Mouse (Mus musculus) embryonic facial prominence, embryonic 12.5 days (tissue): ENCODE data around the gene Hs6st3. TPM values are rescaled to one million over a fixed set of nuclear protein-coding genes. Genes with fewer than 3 reads are reported as not detected.

Source experiments
- ATAC-seq: fragments of 200-750 bp; cut with Nextera tagmentation; 2 replicates; pipeline ENCODE4 v1.8.0; 2017; ENCODE audit not compliant: insufficient number of reproducible peaks, insufficient read depth, low FRiP score, low TSS enrichment
- H3K27ac ChIP-seq: fragments of 300-500 bp; sonication (generic); 2 replicates; pipeline ENCODE4 v1.5.1; 2016; ENCODE audit warnings: mild to moderate bottlenecking
- H3K27me3 ChIP-seq: fragments of 300-500 bp; sonication (generic); 2 replicates; pipeline ENCODE4 v1.6.1; 2016; ENCODE audit warnings: mild to moderate bottlenecking, moderate library complexity
- H3K36me3 ChIP-seq: fragments of 300-500 bp; sonication (generic); 2 replicates; pipeline ENCODE4 v1.6.1; 2016; ENCODE audit warnings: mild to moderate bottlenecking
- H3K4me1 ChIP-seq: fragments of 300-500 bp; sonication (generic); 2 replicates; pipeline ENCODE4 v1.6.1; 2016
- H3K4me2 ChIP-seq: fragments of 300-500 bp; sonication (generic); replicated peaks from 2 replicates; pipeline ENCODE4 v1.6.1; 2016; ENCODE audit warnings: mild to moderate bottlenecking, moderate library complexity
- H3K4me3 ChIP-seq: fragments of 300-500 bp; sonication (generic); 2 replicates; pipeline ENCODE4 v1.5.1; 2016; ENCODE audit warnings: mild to moderate bottlenecking
- H3K9ac ChIP-seq: fragments of 300-500 bp; sonication (generic); 2 replicates; pipeline ENCODE4 v1.6.1; 2016; ENCODE audit warnings: mild to moderate bottlenecking, moderate library complexity
- H3K9me3 ChIP-seq: fragments of 300-500 bp; sonication (generic); 2 replicates; pipeline ENCODE4 v1.6.1; 2016; ENCODE audit warnings: mild to moderate bottlenecking, moderate library complexity
- WGBS: fragments of 180-500 bp; shearing (Covaris S2); methylation state at CpG from one replicate; pipeline ENCODE4 v1.1.7; 2016; 5-methylcytosine and 5-hydroxymethylcytosine counted together
- polyA plus RNA-seq: library from polyadenylated mRNA; unstranded; fragments of >200 nt; fragmentation: Nextera tagmentation; extraction: Ambion mirVana; gene quantifications from 2 replicates; pipeline ENCODE4 v1.2.1, GENCODE M21; 2016

The Hs6st3 gene
- polyA plus RNA-seq, 1 experiment from 2014 or later: 0.40 TPM

DNA sequence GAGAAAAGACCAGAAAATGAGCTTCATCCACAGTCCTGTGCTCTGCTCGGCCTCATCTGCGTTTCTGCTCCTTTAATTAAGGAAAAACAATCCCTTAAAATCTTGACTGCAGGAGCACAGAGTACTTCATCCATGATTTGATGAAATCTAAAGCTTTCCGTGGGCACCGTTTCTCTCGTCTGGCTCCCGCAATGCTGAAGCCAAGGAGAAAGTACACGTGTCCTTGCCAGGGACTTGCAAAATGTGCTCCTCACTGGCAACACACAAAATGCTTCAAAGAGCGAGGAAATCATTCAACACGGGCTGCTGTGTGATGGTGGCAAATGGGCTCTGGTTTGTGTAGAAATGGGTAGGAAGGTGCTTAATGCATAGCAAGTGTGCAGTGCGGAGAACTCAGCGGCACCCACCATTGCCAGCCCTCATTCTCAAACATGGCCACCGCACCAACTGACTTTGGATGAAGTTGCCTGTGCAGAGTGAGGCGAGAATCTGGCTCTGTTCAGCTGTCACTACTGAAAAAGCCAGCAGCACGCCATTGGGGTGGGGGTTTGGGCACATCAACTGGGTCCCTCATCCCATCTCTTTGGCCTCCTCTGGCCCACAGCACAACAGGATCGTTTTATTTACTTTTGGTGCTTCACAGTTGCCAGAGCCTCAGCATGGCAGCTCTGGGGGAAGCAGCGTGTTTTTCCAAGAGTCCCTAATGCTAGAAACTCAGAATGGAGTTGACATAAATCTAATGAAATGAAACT lies 532.9 kb downstream of the Hs6st3 start:
- no peak for ATAC-seq
- WGBS: 87% methylated on average over 16 of the region's 16 CpGs
- Histone ChIP-seq H3K36me3 (no peaks in the 10 kb centered on the region), H3K4me2 (no peak overlapping the region), H3K27me3 (no peaks in the 10 kb centered on the region), H3K27ac (no peak overlapping the region), H3K9ac (no peak overlapping the region), H3K4me1 (no peaks in the 10 kb centered on the region), H3K9me3 (0 out of 2 replicates have a peak, but pooled peaks cover 3% of the 10 kb centered on the region), H3K4me3 (no peak overlapping the region)

DNA sequence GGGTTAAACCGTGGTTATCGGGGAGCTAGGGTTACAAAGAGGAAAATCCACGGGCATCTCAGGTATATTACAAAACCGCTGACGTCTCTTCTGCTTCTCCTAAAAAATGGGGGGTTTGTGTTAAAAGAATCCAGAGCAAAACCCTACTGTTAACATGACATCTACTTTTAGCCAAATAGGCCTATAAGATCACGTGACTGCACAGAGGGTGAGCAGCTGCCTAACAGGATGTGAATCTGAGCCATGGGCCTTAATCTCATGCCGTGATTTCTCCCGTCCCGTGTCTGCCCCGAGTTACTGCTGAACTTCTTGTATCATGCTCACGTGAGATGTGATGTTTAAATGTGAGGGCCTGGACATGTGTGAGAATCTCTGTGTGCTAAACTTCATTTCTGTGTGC lies 540.4 kb downstream of the Hs6st3 start:
- Histone ChIP-seq H3K4me2 (no peak overlapping the region), H3K9ac (no peak overlapping the region), H3K27ac (no peak overlapping the region), H3K36me3 (no peaks in the 10 kb centered on the region), H3K27me3 (no peaks in the 10 kb centered on the region), H3K4me1 (no peaks in the 10 kb centered on the region), H3K4me3 (no peak overlapping the region), H3K9me3 (no peaks in the 10 kb centered on the region)
- 69% methylated on average over 11 of the region's 11 CpGs for WGBS
- ATAC-seq: no peak

DNA sequence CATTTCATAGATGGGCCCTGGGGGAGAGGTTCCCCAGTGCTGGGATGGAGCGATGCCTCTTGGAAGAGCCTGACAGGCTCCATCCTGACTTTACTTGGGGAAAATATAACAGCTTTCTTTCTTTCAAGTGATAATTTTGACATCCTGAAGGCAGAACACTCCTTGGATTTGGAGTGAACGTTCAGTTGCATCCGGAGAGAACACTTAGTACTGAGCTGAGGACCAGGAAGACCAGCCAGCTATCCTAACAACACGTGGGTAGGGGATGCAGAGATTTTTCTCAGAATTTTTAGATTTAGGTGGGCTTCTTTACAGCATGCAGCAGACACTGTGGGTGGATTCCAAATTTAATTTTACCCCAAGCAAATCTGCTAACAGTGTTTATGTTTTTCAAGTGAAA lies 541.9 kb downstream of the Hs6st3 start:
- WGBS: 89% methylated on average over 4 of the region's 4 CpGs
- Histone ChIP-seq H3K27me3 (no peaks in the 10 kb centered on the region), H3K27ac (no peak overlapping the region), H3K9ac (no peak overlapping the region), H3K9me3 (no peaks in the 10 kb centered on the region), H3K4me3 (no peak overlapping the region), H3K36me3 (no peaks in the 10 kb centered on the region), H3K4me1 (no peaks in the 10 kb centered on the region), H3K4me2 (no peak overlapping the region)
- no peak for ATAC-seq

DNA sequence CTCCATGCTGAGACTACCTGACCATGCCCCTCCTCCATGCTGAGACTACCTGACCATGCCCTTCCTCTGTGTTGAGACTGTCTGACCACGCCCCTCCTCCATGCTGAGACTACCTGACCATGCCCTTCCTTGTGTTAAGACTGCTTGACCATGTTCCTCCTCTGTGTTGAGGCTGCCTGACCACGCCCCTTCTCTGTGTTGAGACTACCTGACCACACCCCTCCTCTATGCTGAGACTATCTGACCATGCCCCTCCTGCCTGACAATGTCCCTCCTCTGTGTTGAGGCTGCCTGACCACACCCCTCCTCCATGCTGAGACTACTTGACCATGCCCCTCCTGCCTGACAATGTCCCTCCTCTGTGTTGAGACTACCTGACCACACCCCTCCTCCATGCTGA lies 549.7 kb downstream of the Hs6st3 start:
- Histone ChIP-seq H3K9me3 (no peaks in the 10 kb centered on the region), H3K27me3 (no peaks in the 10 kb centered on the region), H3K4me2 (no peak overlapping the region), H3K36me3 (no peaks in the 10 kb centered on the region), H3K9ac (no peak overlapping the region), H3K4me3 (no peak overlapping the region), H3K27ac (no peak overlapping the region), H3K4me1 (no peaks in the 10 kb centered on the region)
- no peak for ATAC-seq
- 75% methylated on average over 2 of the region's 2 CpGs for WGBS

DNA sequence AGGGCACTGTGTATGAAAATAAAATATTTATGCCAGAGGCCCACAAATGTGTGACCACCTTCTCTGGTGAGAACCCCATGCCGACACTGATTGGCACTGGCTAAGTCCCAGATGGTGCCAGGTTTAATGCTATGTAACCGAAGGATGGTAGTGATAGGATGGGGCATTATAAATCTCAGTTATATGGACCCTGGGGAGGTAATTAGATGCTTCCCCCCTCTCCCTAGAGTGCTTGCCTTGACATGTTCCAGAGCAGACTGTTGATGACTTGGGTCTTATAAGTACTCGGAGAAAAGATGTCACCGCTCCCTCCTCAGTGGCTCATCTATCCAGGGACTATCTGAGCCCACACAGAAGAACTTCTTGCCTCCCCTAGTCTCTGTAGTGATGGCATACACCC lies 561.8 kb downstream of the Hs6st3 start:
- Histone ChIP-seq H3K27ac (no peak overlapping the region), H3K9ac (no peak overlapping the region)

DNA sequence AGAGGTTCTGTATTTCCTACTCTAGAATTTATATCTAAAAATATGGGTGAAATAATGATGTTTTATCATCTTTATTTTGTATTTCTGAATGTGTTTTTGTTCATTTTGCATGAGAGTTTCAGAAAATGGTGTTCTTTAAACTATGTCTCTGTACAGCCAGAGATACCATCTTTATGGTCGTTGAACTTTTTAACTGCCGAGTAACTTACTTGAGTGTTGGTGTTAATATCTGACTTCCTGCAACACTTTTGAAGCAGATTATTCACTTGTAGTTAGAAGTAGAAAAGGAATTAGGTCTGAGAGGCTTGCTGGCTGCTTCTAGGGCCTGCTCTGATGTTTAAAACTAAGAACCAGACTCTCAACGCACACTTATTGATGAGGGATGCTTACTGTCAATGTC lies 576.6 kb downstream of the Hs6st3 start:
- no peaks in the 10 kb centered on the region for H3K9me3 ChIP-seq
- H3K4me3 ChIP-seq: no peak overlapping the region
- H3K4me1 ChIP-seq: no peaks in the 10 kb centered on the region
- no peak for ATAC-seq
- 83% methylated on average over 3 of the region's 3 CpGs for WGBS
- H3K4me2 ChIP-seq: no peak overlapping the region
- no peak overlapping the region for H3K27ac ChIP-seq
- H3K36me3 ChIP-seq: no peaks in the 10 kb centered on the region
- H3K27me3 ChIP-seq: no peaks in the 10 kb centered on the region
- no peak overlapping the region for H3K9ac ChIP-seq

More for the DNA sequence above, 561.8 kb downstream of the Hs6st3 start:
- no peak for ATAC-seq
- H3K36me3 ChIP-seq: no peaks in the 10 kb centered on the region
- no peak overlapping the region for H3K4me3 ChIP-seq
- 89% methylated on average over 4 of the region's 4 CpGs for WGBS
- H3K4me2 ChIP-seq: no peak overlapping the region
- H3K27me3 ChIP-seq: no peaks in the 10 kb centered on the region
- no peaks in the 10 kb centered on the region for H3K4me1 ChIP-seq
- H3K9me3 ChIP-seq: no peaks in the 10 kb centered on the region

DNA sequence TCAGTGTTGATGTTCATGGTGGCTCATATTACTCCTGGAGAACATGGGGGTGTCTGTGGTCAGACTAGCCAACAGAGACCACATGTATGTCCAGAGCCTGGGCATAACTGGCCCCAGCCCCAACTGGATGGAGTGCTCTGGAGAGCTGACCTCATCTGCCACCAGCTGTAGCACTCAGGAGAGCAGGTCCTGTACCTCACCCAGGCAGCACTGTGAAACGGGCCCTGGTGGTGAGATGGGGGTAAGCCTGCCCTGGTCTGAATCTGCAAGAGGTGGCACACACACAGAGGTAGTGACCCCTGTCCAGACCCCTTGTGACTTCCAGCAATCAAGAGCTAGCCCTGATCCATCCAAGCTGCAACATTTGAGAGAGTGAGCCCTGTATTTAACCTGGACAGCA lies 579.2 kb downstream of the Hs6st3 start:
- ATAC-seq: 0 out of 2 replicates have a peak, but pooled peaks have one; percentile 69
- Histone ChIP-seq H3K9ac (no peak overlapping the region), H3K4me2 (no peak overlapping the region), H3K4me1 (no peaks in the 10 kb centered on the region), H3K36me3 (no peaks in the 10 kb centered on the region), H3K4me3 (no peak overlapping the region), H3K27me3 (no peaks in the 10 kb centered on the region), H3K9me3 (no peaks in the 10 kb centered on the region), H3K27ac (no peak overlapping the region)
- 76% methylated on average over 1 of the region's 1 CpGs for WGBS

DNA sequence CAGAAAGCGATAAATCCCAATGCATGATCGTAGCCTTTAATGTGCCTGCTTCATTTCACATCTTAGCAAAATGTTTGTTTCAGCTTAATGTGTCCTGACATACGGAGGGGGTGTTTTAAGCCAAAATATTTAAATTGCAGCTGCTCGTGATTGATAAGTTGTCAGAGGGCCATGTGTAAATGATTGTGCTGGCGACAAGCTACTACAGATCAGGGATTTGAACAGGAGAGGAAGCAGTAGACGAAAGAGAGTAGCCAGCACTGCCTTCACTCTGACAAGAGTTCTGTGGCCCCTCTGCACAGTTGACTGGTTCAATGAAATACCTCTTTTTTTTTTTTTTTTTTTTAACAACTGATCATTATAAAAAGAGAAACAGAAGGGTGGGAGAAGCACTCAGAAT lies 587.0 kb downstream of the Hs6st3 start:
- 68% methylated on average over 6 of the region's 6 CpGs for WGBS
- Histone ChIP-seq H3K4me3 (no peak overlapping the region), H3K36me3 (no peaks in the 10 kb centered on the region), H3K27ac (no peak overlapping the region), H3K9ac (no peak overlapping the region), H3K4me1 (no peaks in the 10 kb centered on the region), H3K4me2 (no peak overlapping the region), H3K9me3 (no peaks in the 10 kb centered on the region), H3K27me3 (no peaks in the 10 kb centered on the region)
- no peak for ATAC-seq

DNA sequence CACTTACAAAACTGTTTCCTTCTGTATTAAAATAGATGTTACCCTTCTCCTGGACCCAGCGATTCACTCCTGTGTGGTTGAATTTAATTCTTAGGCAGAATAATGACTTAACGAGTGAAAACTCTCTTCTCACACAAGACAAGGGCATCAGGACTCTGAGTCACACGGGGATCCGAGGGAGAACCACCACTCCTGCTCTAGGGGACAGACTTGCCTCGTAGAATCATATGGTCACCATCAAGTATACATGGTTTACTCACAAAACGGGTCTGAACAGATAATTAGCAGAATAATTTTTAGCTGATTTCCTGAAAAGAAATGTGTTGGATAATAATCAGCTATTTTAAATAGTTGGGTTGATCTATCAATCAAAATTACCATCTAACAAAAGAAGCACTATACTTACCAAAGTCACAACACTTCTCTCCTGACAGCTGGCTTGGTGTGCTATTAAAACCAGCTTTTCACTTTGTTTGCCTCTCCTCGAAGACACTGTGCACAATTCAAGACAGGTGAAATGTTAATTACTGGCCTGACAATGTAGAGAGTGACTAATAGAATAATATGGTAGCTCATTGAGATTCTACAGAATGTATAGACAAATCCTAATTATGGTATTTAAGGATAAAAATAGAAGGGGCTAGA lies 593.4 kb downstream of the Hs6st3 start:
- no peak overlapping the region for H3K4me2 ChIP-seq
- H3K9me3 ChIP-seq: no peaks in the 10 kb centered on the region
- ATAC-seq: no peak
- no peak overlapping the region for H3K27ac ChIP-seq
- no peaks in the 10 kb centered on the region for H3K36me3 ChIP-seq
- H3K27me3 ChIP-seq: no peaks in the 10 kb centered on the region
- H3K4me3 ChIP-seq: no peak overlapping the region
- H3K4me1 ChIP-seq: no peaks in the 10 kb centered on the region
- no peak overlapping the region for H3K9ac ChIP-seq
- WGBS: 65% methylated on average over 7 of the region's 7 CpGs

DNA sequence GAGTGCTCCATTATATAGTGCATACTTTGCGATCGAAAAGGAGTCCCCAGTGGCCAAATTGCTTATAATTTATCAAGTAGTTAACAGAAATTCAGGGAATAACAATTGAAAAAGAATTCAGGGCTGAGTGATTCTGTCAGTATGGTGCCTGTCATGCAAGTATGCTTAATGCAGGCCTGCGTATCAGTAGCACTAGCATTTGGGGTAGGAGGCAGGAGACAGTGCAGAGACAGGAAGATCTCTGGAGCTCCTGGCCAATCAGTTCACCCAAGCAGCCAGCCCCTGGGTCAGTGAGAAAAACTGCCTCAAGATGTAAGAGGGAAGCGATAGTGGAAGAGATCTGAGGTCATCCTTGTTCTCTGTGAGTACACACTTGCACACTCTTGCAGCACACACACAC lies 594.1 kb downstream of the Hs6st3 start:
- H3K36me3 ChIP-seq: no peaks in the 10 kb centered on the region
- WGBS: 93% methylated on average over 4 of the region's 4 CpGs
- H3K4me3 ChIP-seq: no peak overlapping the region
- H3K27me3 ChIP-seq: no peaks in the 10 kb centered on the region
- no peak for ATAC-seq
- H3K4me2 ChIP-seq: no peak overlapping the region
- no peak overlapping the region for H3K27ac ChIP-seq
- no peaks in the 10 kb centered on the region for H3K4me1 ChIP-seq
- no peak overlapping the region for H3K9ac ChIP-seq
- H3K9me3 ChIP-seq: no peaks in the 10 kb centered on the region

DNA sequence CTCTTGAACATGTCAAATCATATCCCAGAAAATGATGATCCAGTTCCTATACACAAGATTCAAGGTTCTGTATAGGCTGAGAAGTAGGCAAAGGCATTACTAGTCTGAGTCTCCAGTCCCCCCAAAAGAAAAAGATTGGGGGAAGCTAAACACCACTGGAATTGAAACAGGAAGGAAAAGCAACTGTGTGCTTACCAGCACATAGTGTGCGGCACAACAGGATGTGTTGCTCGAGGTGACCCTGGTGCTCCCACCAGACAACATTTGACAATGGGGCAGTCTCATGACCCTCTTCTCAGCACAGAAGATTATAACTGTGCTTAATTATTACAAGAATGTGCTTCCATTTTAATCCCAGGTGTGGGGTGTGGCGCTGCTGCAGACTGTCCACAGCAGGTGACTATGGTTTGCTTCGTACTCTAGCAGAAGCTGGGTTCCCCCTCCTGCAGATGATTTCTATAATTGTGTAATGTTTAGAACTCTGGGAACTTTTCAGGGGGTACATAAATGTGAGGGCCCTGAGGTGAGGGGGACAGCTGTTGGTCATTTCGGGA lies 599.3 kb downstream of the Hs6st3 start:
- H3K4me1 ChIP-seq: no peaks in the 10 kb centered on the region
- no peak overlapping the region for H3K4me3 ChIP-seq
- no peak overlapping the region for H3K9ac ChIP-seq
- H3K36me3 ChIP-seq: no peaks in the 10 kb centered on the region
- H3K4me2 ChIP-seq: no peak overlapping the region
- 79% methylated on average over 5 of the region's 5 CpGs for WGBS
- no peak overlapping the region for H3K27ac ChIP-seq
- no peaks in the 10 kb centered on the region for H3K9me3 ChIP-seq
- no peaks in the 10 kb centered on the region for H3K27me3 ChIP-seq
- ATAC-seq: no peak

DNA sequence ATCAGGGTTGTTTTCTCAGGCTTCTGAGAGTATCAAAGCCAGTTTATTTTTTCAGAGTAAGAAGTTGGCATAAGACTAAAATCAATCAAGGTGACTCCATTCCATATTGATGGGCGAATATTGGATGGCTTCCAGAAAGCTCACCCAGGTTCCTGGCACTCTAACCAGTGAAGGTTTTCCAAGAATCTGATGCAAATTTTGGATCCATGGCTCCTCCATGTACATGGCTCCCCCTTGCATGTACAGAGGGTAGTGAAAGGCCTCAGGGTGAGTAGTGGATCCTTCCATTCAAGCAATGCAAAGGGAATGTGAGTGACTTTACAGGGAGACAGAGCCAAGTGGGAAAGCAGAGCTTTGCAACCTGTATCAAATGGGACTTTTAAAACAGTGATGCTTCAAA lies 603.6 kb downstream of the Hs6st3 start:
- Histone ChIP-seq H3K4me3 (no peak overlapping the region), H3K27ac (no peak overlapping the region)
- 80% methylated on average over 1 of the region's 1 CpGs for WGBS

More for the DNA sequence above, 603.6 kb downstream of the Hs6st3 start:
- Histone ChIP-seq H3K4me1 (no peaks in the 10 kb centered on the region), H3K9ac (no peak overlapping the region), H3K27me3 (no peaks in the 10 kb centered on the region), H3K36me3 (no peaks in the 10 kb centered on the region), H3K9me3 (no peaks in the 10 kb centered on the region), H3K4me2 (no peak overlapping the region)
- ATAC-seq: no peak
